Mouse (Mus musculus) kidney, embryonic 16.5 days (tissue): ENCODE measurements around the gene Snd1. TPM values are rescaled to one million over a fixed set of nuclear protein-coding genes. Genes with fewer than 3 reads are reported as not detected.

Experiments used
- ATAC-seq: fragments of 200-750 bp; cut with Nextera tagmentation; 2 replicates; pipeline ENCODE4 v1.8.0; 2017; ENCODE audit warnings: moderate TSS enrichment; ENCODE audit not compliant: low FRiP score, low TSS enrichment
- H3K27ac ChIP-seq: fragments of 300-500 bp; sonication (generic); 2 replicates; pipeline ENCODE4 v1.5.1; 2014; ENCODE audit warnings: low read length
- H3K27me3 ChIP-seq: fragments of 300-500 bp; sonication (generic); 2 replicates; pipeline ENCODE4 v1.6.1; 2014; ENCODE audit warnings: low read length, control low read depth, mixed read lengths; ENCODE audit not compliant: insufficient read depth
- H3K36me3 ChIP-seq: fragments of 300-500 bp; sonication (generic); 2 replicates; pipeline ENCODE4 v1.6.1; 2014; ENCODE audit warnings: low read length, control low read depth, mixed read lengths; ENCODE audit not compliant: insufficient read depth
- H3K4me1 ChIP-seq: fragments of 300-500 bp; sonication (generic); 2 replicates; pipeline ENCODE4 v1.6.1; 2014; ENCODE audit warnings: low read length, control low read depth, mixed read lengths; ENCODE audit not compliant: insufficient read depth
- H3K4me2 ChIP-seq: fragments of 300-500 bp; sonication (generic); replicated peaks from 2 replicates; pipeline ENCODE4 v1.6.1; 2014; ENCODE audit warnings: low read depth, low read length
- H3K4me3 ChIP-seq: fragments of 300-500 bp; sonication (generic); 2 replicates; pipeline ENCODE4 v1.5.1; 2014; ENCODE audit warnings: mild to moderate bottlenecking, low read length
- H3K9ac ChIP-seq: fragments of 300-500 bp; sonication (generic); replicated peaks from 2 replicates; pipeline ENCODE4 v1.6.1; 2014; ENCODE audit warnings: low read length
- H3K9me3 ChIP-seq: fragments of 300-500 bp; sonication (generic); 2 replicates; pipeline ENCODE4 v1.6.1; 2016; ENCODE audit warnings: low read length, control low read depth
- WGBS: fragments of 180-500 bp; shearing (Covaris S2); extraction: QIAGEN DNeasy Blood & Tissue Kit; methylation state at CpG from one replicate; pipeline ENCODE4 v1.1.7; 2014; 5-methylcytosine and 5-hydroxymethylcytosine counted together
- polyA plus RNA-seq: library from polyadenylated mRNA; unstranded; fragments of >200 nt; fragmentation: Nextera tagmentation; extraction: Ambion mirVana; gene quantifications from 2 replicates; pipeline ENCODE4 v1.2.1, GENCODE M21; 2015

Gene Snd1
- polyA plus RNA-seq, 1 experiment from 2014 or later = 136 TPM

GRCm38 (mm10) chr6:28664716-28665115, 189.8 kb downstream of the Snd1 start:
- 78% methylated on average over 3 of the region's 3 CpGs for WGBS
- Histone ChIP-seq H3K27me3 (no peaks in the 10 kb centered on the region), H3K9me3 (no peaks in the 10 kb centered on the region), H3K36me3 (peaks cover 9% of the 10 kb centered on the region; the same call in 1 of the 2 replicates), H3K4me2 (no peak overlapping the region), H3K9ac (no peak overlapping the region), H3K4me3 (no peak overlapping the region), H3K4me1 (no peaks in the 10 kb centered on the region), H3K27ac (no peak overlapping the region)
- no peak for ATAC-seq

DNA sequence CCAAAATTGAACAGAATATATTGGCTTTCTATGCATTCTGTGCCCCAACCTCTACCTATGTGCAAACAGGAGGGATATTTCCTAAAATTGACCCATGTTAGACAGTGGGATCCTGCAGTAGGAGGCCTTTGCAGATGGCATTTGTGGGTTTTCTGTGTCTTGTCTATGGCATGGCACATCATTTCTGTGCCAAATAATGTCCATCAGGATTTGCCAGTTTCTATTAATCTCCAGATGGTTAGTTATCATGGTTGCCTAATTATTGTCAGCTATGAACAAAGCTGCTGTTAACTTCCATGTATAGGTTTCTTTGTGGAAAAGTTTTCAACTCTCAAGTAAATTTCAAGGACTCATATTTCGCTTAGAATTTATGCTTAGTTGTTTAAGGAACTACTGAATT, 192.6 kb downstream of the Snd1 start:
- H3K9ac ChIP-seq = no peak overlapping the region
- 0 out of 2 replicates have a peak, but pooled peaks cover 7% of the 10 kb centered on the region for H3K36me3 ChIP-seq
- no peak for ATAC-seq
- no peaks in the 10 kb centered on the region for H3K27me3 ChIP-seq
- no peak overlapping the region for H3K27ac ChIP-seq
- no peak overlapping the region for H3K4me2 ChIP-seq
- no peaks in the 10 kb centered on the region for H3K4me1 ChIP-seq
- 98% methylated on average over 1 of the region's 1 CpGs for WGBS
- no peaks in the 10 kb centered on the region for H3K9me3 ChIP-seq
- no peak overlapping the region for H3K4me3 ChIP-seq

GRCm38 (mm10) chr6:28669251-28669650, 194.3 kb downstream of the Snd1 start:
- Histone ChIP-seq H3K36me3 (0 out of 2 replicates have a peak, but pooled peaks cover 7% of the 10 kb centered on the region), H3K9me3 (no peaks in the 10 kb centered on the region), H3K27me3 (no peaks in the 10 kb centered on the region), H3K4me2 (no peak overlapping the region), H3K4me3 (no peak overlapping the region), H3K4me1 (no peaks in the 10 kb centered on the region), H3K27ac (no peak overlapping the region), H3K9ac (no peak overlapping the region)
- 96% methylated on average over 5 of the region's 5 CpGs for WGBS
- ATAC-seq = no peak

DNA sequence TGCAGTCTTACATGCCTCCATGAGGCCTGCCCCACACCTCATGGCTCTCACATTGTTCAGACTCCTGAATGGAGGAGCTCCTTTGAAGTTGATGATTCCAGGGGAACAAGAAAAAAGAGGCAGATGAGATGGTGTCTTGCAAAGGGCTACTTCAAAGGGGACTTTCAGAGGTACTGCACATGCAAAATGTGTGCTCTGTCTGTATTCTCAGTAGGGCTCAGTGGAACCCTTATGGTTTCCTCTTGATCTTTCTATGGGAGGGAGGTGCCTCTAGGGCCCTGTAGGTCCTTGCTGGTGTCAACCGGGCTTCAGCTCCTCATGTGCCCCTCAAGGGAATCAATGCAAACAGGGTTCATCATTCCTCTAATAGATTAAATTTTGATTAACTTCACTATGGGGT, 197.4 kb downstream of the Snd1 start:
- H3K36me3 ChIP-seq = 0 out of 2 replicates have a peak, but pooled peaks cover 7% of the 10 kb centered on the region
- no peaks in the 10 kb centered on the region for H3K9me3 ChIP-seq
- H3K9ac ChIP-seq = no peak overlapping the region
- 52% methylated on average over 1 of the region's 1 CpGs for WGBS
- no peak overlapping the region for H3K4me3 ChIP-seq
- H3K4me2 ChIP-seq = no peak overlapping the region
- H3K27me3 ChIP-seq = no peaks in the 10 kb centered on the region
- no peak overlapping the region for H3K27ac ChIP-seq
- ATAC-seq = no peak
- H3K4me1 ChIP-seq = no peaks in the 10 kb centered on the region

- Histone ChIP-seq H3K36me3 (0 out of 2 replicates have a peak, but pooled peaks cover under 1% of the 10 kb centered on the region), H3K4me3 (no peak overlapping the region), H3K4me1 (no peaks in the 10 kb centered on the region), H3K27me3 (no peaks in the 10 kb centered on the region), H3K9ac (no peak overlapping the region), H3K4me2 (no peak overlapping the region), H3K27ac (no peak overlapping the region), H3K9me3 (no peaks in the 10 kb centered on the region)
- 91% methylated on average over 1 of the region's 1 CpGs for WGBS
- ATAC-seq = no peak
Measured at GRCm38 (mm10) chr6:28674686-28675085, 199.7 kb downstream of the Snd1 start.

GRCm38 (mm10) chr6:28678896-28679295, 204.0 kb downstream of the Snd1 start:
- ATAC-seq = no peak
- H3K27ac ChIP-seq = no peak overlapping the region
- peaks cover 16% of the 10 kb centered on the region for H3K4me1 ChIP-seq
- no peak overlapping the region for H3K4me3 ChIP-seq
- 85% methylated on average over 1 of the region's 1 CpGs for WGBS
- H3K4me2 ChIP-seq = no peak overlapping the region
- no peaks in the 10 kb centered on the region for H3K27me3 ChIP-seq
- no peaks in the 10 kb centered on the region for H3K9me3 ChIP-seq
- no peaks in the 10 kb centered on the region for H3K36me3 ChIP-seq
- H3K9ac ChIP-seq = no peak overlapping the region

- H3K9me3 ChIP-seq = no peaks in the 10 kb centered on the region
- no peak overlapping the region for H3K4me3 ChIP-seq
- H3K4me1 ChIP-seq = peaks cover 16% of the 10 kb centered on the region
- ATAC-seq = no peak
- no peaks in the 10 kb centered on the region for H3K27me3 ChIP-seq
- no peak overlapping the region for H3K9ac ChIP-seq
- H3K27ac ChIP-seq = no peak overlapping the region
- no peaks in the 10 kb centered on the region for H3K36me3 ChIP-seq
- no peak overlapping the region for H3K4me2 ChIP-seq
- 78% methylated on average over 4 of the region's 4 CpGs for WGBS
Measured at GRCm38 (mm10) chr6:28680537-28680936, 205.6 kb downstream of the Snd1 start.

DNA sequence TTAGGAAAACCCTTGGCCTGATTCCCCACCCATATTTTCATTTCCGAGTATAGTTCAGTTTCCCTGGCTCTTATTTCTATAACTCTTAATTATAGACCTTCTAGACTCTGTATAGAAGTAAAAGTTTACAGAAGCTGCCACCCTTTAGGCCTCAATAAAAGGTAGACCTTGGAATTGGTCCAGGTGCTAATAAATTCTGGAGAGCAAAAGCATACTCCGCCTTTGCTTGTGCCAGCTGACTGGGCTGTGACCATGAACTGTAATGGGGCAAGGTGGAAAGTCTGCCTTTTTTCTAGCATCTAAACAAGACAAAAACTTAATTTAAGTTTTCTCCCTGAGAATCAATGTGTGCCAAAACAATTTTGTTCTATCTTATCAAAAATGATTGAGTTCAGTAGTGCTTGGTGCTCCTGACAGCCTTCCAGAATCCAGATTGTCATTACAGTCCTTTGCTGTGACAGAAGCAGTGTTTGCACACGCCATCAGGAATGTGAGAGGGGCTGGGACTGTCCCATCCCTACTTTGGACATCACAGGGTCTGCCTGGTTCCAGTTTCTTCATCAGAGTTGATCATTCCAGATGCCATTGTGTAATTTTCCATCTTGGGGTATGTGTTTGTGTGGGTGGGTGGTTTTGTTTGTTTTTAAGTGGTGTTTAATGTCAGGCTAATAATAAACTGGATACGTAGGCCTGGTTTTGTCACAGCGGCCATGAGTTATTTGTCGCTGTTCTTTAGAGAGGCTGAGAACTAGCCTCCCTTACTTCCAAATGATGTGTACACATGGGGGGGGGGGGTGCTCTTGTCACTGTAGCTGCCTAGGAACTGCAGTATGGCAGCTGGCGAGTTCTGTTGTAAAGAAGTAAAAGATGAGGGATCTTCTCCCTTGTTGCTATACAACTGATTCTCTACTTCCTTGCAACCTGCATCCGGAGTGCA, 206.8 kb downstream of the Snd1 start:
- Histone ChIP-seq H3K27ac (no peak overlapping the region), H3K4me2 (no peak overlapping the region), H3K27me3 (no peaks in the 10 kb centered on the region), H3K4me3 (no peak overlapping the region), H3K36me3 (no peaks in the 10 kb centered on the region), H3K9me3 (no peaks in the 10 kb centered on the region), H3K4me1 (peaks cover 16% of the 10 kb centered on the region), H3K9ac (no peak overlapping the region)
- ATAC-seq = no peak
- WGBS = 63% methylated on average over 8 of the region's 8 CpGs

DNA sequence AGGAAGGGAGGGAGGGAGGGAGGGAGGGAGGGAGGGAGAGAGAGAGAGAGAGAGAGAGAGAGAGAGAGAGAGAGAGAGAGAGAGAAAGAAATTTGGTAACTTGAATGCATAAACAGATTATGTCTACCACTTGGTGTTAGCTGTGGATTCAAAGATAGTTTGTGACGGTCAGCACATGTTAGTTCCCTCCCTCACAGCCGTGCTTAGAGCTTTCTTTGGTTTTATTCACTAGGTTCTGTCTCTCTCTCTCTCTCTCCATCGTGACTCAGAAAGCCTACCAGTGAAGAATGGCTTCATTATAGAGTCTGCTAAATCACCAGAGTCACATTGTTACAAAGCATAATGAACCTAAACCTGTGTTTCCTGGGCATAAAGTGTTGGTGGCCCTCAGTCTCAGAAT, 210.1 kb downstream of the Snd1 start:
- Histone ChIP-seq H3K4me1 (peaks cover 16% of the 10 kb centered on the region), H3K27ac (no peak overlapping the region), H3K27me3 (no peaks in the 10 kb centered on the region), H3K36me3 (no peaks in the 10 kb centered on the region), H3K4me3 (no peak overlapping the region), H3K4me2 (no peak overlapping the region), H3K9me3 (no peaks in the 10 kb centered on the region), H3K9ac (no peak overlapping the region)
- 37% methylated on average over 3 of the region's 3 CpGs for WGBS
- no peak for ATAC-seq

GRCm38 (mm10) chr6:28685745-28686144, 210.8 kb downstream of the Snd1 start:
- Histone ChIP-seq H3K27ac (no peak overlapping the region), H3K4me1 (peaks cover 15% of the 10 kb centered on the region), H3K9ac (no peak overlapping the region), H3K4me2 (no peak overlapping the region), H3K9me3 (no peaks in the 10 kb centered on the region), H3K4me3 (no peak overlapping the region), H3K36me3 (no peaks in the 10 kb centered on the region), H3K27me3 (no peaks in the 10 kb centered on the region)
- ATAC-seq = peak; percentile 77
- 41% methylated on average over 5 of the region's 5 CpGs for WGBS
